Mouse (Mus musculus) myocyte (in vitro differentiated cells): ENCODE measurements around the gene Gm5148.

Source experiments
- CEBPB ChIP-seq: IDR thresholded peaks from 2 replicates; pipeline ENCODE4 v1.6.1; 2011; ENCODE audit warnings: mild to moderate bottlenecking, moderate library complexity; ENCODE audit not compliant: poor library complexity, insufficient read depth, severe bottlenecking
- E2F4 ChIP-seq: IDR thresholded peaks from one replicate; pipeline ENCODE4 v1.6.1; 2011; ENCODE audit warnings: mild to moderate bottlenecking, control low read depth, moderate library complexity; ENCODE audit not compliant: insufficient read depth
- MAX ChIP-seq: IDR thresholded peaks from one replicate; pipeline ENCODE4 v1.6.1; 2011; ENCODE audit warnings: low read depth, mild to moderate bottlenecking, control low read depth
- MYOG ChIP-seq, 3 experiments: IDR thresholded peaks; one replicate each; pipeline ENCODE4 v1.6.1; 2011; ENCODE audit warnings: control low read depth in 2 of 3, low read depth in 2 of 3, mild to moderate bottlenecking in 2 of 3; ENCODE audit not compliant: insufficient read length in 2 of 3, control insufficient read depth in 1 of 3, insufficient read depth in 1 of 3
- POLR2A ChIP-seq: IDR thresholded peaks from one replicate; pipeline ENCODE4 v1.6.1; 2011; ENCODE audit warnings: low read depth, mild to moderate bottlenecking, control low read depth, moderate library complexity; ENCODE audit not compliant: insufficient read length
- TCF12 ChIP-seq: IDR thresholded peaks from one replicate; pipeline ENCODE4 v1.6.1; 2011; ENCODE audit warnings: mild to moderate bottlenecking, control low read depth; ENCODE audit not compliant: poor library complexity, insufficient read depth, severe bottlenecking
- TCF3 ChIP-seq: IDR thresholded peaks from one replicate; pipeline ENCODE4 v1.6.1; 2011; ENCODE audit warnings: low read depth, control low read depth; ENCODE audit not compliant: insufficient read length

GRCm38 (mm10) chr3:37757613-37758012 lies 33.3 kb upstream of the Gm5148 start:
- TF ChIP-seq MYOG (IDR thresholded peaks at IDR 0.05; ENCODE audit: control insufficient read depth in 1 of 3, insufficient read depth in 1 of 3, insufficient read length in 2 of 3, low read depth in 2 of 3) (no peak), TCF3 (no peak), MAX (no peak), TCF12 (no peak), POLR2A (no peak), E2F4 (no peak), CEBPB (no peak)
